Mouse (Mus musculus): ENCODE data around the gene Srpk2.

DNA sequence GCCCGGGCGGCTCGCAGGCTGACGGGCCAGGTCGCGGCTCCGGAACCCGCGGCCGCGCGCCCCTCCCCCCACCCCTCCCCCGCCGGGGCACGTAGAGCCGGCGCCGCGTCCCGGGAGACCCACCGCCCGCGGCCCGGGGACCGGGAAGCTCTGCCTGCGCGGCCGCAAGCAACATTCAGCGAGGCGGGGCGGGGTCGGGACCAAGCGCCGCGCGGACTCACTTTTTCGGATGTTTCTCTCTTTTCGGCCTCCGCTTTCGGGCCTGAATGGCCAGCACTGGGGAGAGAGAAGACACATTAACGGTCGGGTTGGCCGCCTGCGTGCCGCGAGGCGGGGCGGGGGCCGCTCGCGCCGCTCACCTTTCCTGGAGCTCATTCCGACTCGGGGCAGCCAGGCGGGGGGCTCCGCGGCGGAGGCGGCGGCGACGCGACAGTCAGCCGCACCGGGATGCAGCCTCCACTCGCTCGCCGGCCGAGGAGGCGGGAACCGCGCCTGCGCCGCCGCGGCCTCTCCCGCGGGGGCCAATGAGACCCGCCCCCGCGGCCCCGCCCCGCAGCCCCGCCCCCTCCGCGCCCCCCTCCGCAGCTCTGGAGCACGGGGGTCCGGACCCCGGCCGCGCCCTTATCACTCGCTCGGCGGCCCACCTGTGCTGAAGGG lies 8.8 kb downstream of the Srpk2 start:
- TF ChIP-seq CTCF (IDR thresholded peaks at IDR 0.05; ENCODE audit: control insufficient read depth, insufficient read depth, low read length) (no peak), POLR2A (IDR thresholded peaks at IDR 0.05; ENCODE audit: borderline replicate concordance, control insufficient read depth, low read depth, low read length) (no peak)
